Mouse (Mus musculus) CH12.LX (cell line): Measurements from ENCODE around the gene Slc11a1. TPM values are rescaled to one million over a fixed set of nuclear protein-coding genes. Genes with fewer than 3 reads are reported as not detected.

Source experiments
- DNase-seq: peaks from one replicate; pipeline ENCODE4 v3.0.0-alpha.2; 2013; ENCODE audit errors: extremely low read depth
- H3K27ac ChIP-seq: 2 replicates; pipeline ENCODE4 v1.5.1; 2012; ENCODE audit warnings: low read depth, mild to moderate bottlenecking, control low read depth, moderate library complexity; ENCODE audit not compliant: insufficient read depth
- H3K27me3 ChIP-seq: replicated peaks from 2 replicates; pipeline ENCODE3; 2012; ENCODE audit warnings: inconsistent platforms
- H3K36me3 ChIP-seq, 2 experiments: replicated peaks in 1 of 2; 2 replicates each; pipeline versions ENCODE3 to v1.6.1; 2012; ENCODE audit warnings: inconsistent platforms in 1 of 2, low read length in 1 of 2, mild to moderate bottlenecking in 1 of 2, mixed read lengths in 1 of 2, moderate library complexity in 1 of 2; ENCODE audit not compliant: control insufficient read depth in 1 of 2, insufficient read depth in 1 of 2
- H3K4me1 ChIP-seq, 2 experiments: 2 replicates each; pipeline ENCODE4 v1.6.1; 2012; ENCODE audit warnings: inconsistent platforms in 1 of 2, moderate library complexity in 1 of 2; ENCODE audit not compliant: insufficient read depth in 2 of 2, control insufficient read depth in 1 of 2
- H3K4me2 ChIP-seq: 2 replicates; pipeline ENCODE4 v1.6.1; 2012; ENCODE audit warnings: low read depth, mild to moderate bottlenecking, control low read depth; ENCODE audit not compliant: poor library complexity, insufficient read depth, severe bottlenecking
- H3K4me3 ChIP-seq, 3 experiments: fragments of 150-350 bp in 1 of 3; sonication (generic) in 1 of 3; replicated peaks in 1 of 3; 2 replicates each; pipeline versions ENCODE3 to v1.5.1; 2011 to 2012; ENCODE audit warnings: low read depth in 2 of 3, low read length in 2 of 3, mild to moderate bottlenecking in 2 of 3, moderate library complexity in 2 of 3, control low read depth in 1 of 3, improper control_type of control experiment in 1 of 3, inconsistent platforms in 1 of 3, mixed read lengths in 1 of 3; ENCODE audit not compliant: poor library complexity in 1 of 3
- H3K79me2 ChIP-seq: replicated peaks from 2 replicates; pipeline ENCODE4 v1.6.1; 2012; ENCODE audit warnings: mild to moderate bottlenecking, moderate library complexity; ENCODE audit not compliant: control insufficient read depth, poor library complexity, insufficient read depth, severe bottlenecking; ENCODE audit errors: extremely low read depth
- H3K9ac ChIP-seq: 2 replicates; pipeline ENCODE4 v1.6.1; 2012; ENCODE audit warnings: low read depth, mild to moderate bottlenecking, control low read depth, moderate library complexity; ENCODE audit not compliant: insufficient read depth
- H3K9me3 ChIP-seq: replicated peaks from 2 replicates; pipeline ENCODE3; 2012; ENCODE audit warnings: low read length, inconsistent platforms, mixed read lengths
- BHLHE40 ChIP-seq: IDR thresholded peaks from 2 replicates; pipeline ENCODE4 v1.6.1; 2011; ENCODE audit warnings: mild to moderate bottlenecking, low read depth, low read length, improper control_type of control experiment
- CHD1 ChIP-seq: IDR thresholded peaks from 2 replicates; pipeline ENCODE4 v1.6.1; 2012; ENCODE audit warnings: low read depth, low read length, improper control_type of control experiment, inconsistent platforms
- CHD2 ChIP-seq: IDR thresholded peaks from 2 replicates; pipeline ENCODE4 v1.6.1; 2011; ENCODE audit warnings: low read length, improper control_type of control experiment
- CTCF ChIP-seq, 2 experiments: IDR thresholded peaks in 1 of 2; conservative IDR thresholded peaks in 1 of 2; 2 replicates each; pipeline ENCODE4 v1.5.1; 2011 to 2012; ENCODE audit warnings: low read depth in 2 of 2, low read length in 2 of 2, improper control_type of control experiment in 1 of 2, inconsistent platforms in 1 of 2, mild to moderate bottlenecking in 1 of 2, moderate library complexity in 1 of 2
- E2F4 ChIP-seq: IDR thresholded peaks from 2 replicates; pipeline ENCODE4 v1.6.1; 2011; ENCODE audit warnings: low read depth, low read length, improper control_type of control experiment; ENCODE audit not compliant: insufficient replicate concordance
- ELF1 ChIP-seq: IDR thresholded peaks from 2 replicates; pipeline ENCODE4 v1.6.1; 2014; ENCODE audit warnings: low read depth, mild to moderate bottlenecking, inconsistent platforms, low read length, improper control_type of control experiment
- EP300 ChIP-seq: IDR thresholded peaks from 2 replicates; pipeline ENCODE4 v1.6.1; 2011; ENCODE audit warnings: low read length, improper control_type of control experiment
- ETS1 ChIP-seq: conservative IDR thresholded peaks from 2 replicates; pipeline ENCODE4 v1.6.1; 2012; ENCODE audit warnings: low read depth, mild to moderate bottlenecking, inconsistent platforms, low read length, improper control_type of control experiment, moderate library complexity
- GABPA ChIP-seq: IDR thresholded peaks from 2 replicates; pipeline ENCODE4 v1.6.1; 2012; ENCODE audit warnings: low read depth, low read length, improper control_type of control experiment, inconsistent platforms; ENCODE audit not compliant: insufficient replicate concordance
- HCFC1 ChIP-seq: IDR thresholded peaks from 2 replicates; pipeline ENCODE4 v1.6.1; 2012; ENCODE audit warnings: low read depth, mild to moderate bottlenecking, inconsistent platforms, low read length, improper control_type of control experiment
- IRF4 ChIP-seq: IDR thresholded peaks from 2 replicates; pipeline ENCODE4 v1.6.1; 2014; ENCODE audit warnings: low read depth, mild to moderate bottlenecking, inconsistent platforms, low read length, improper control_type of control experiment
- JUN ChIP-seq: IDR thresholded peaks from 2 replicates; pipeline ENCODE4 v1.6.1; 2011; ENCODE audit warnings: low read depth, mild to moderate bottlenecking, low read length, improper control_type of control experiment, moderate library complexity; ENCODE audit not compliant: insufficient read depth
- JUND ChIP-seq: conservative IDR thresholded peaks from 2 replicates; pipeline ENCODE4 v1.6.1; 2011; ENCODE audit warnings: low read depth, low read length, improper control_type of control experiment
- KAT2A ChIP-seq: IDR thresholded peaks from 2 replicates; pipeline ENCODE4 v1.6.1; 2012; ENCODE audit warnings: low read length, improper control_type of control experiment, inconsistent platforms; ENCODE audit not compliant: insufficient replicate concordance
- MAFK ChIP-seq: IDR thresholded peaks from 2 replicates; pipeline ENCODE4 v1.6.1; 2011; ENCODE audit warnings: low read length, improper control_type of control experiment; ENCODE audit not compliant: insufficient replicate concordance
- MAX ChIP-seq: IDR thresholded peaks from 2 replicates; pipeline ENCODE4 v1.6.1; 2011; ENCODE audit warnings: low read length, improper control_type of control experiment
- MAZ ChIP-seq: IDR thresholded peaks from 2 replicates; pipeline ENCODE4 v1.6.1; 2012; ENCODE audit warnings: low read depth, mild to moderate bottlenecking, inconsistent platforms, low read length, improper control_type of control experiment, moderate library complexity
- MEF2A ChIP-seq: IDR thresholded peaks from 2 replicates; pipeline ENCODE4 v1.6.1; 2014; ENCODE audit warnings: low read depth, mild to moderate bottlenecking, inconsistent platforms, low read length, improper control_type of control experiment, borderline replicate concordance
- MXI1 ChIP-seq: IDR thresholded peaks from 2 replicates; pipeline ENCODE4 v1.6.1; 2011; ENCODE audit warnings: mild to moderate bottlenecking, low read depth, low read length, improper control_type of control experiment
- MYC ChIP-seq: IDR thresholded peaks from 2 replicates; pipeline ENCODE4 v1.6.1; 2011; ENCODE audit warnings: low read depth, mild to moderate bottlenecking, improper control_type of control experiment, low read length
- NELFE ChIP-seq: IDR thresholded peaks from 2 replicates; pipeline ENCODE4 v1.6.1; 2011; ENCODE audit warnings: low read depth, low read length, improper control_type of control experiment
- NRF1 ChIP-seq: IDR thresholded peaks from 2 replicates; pipeline ENCODE4 v1.6.1; 2014; ENCODE audit warnings: low read depth, mild to moderate bottlenecking, inconsistent platforms, low read length, improper control_type of control experiment, moderate library complexity
- PAX5 ChIP-seq: IDR thresholded peaks from 2 replicates; pipeline ENCODE4 v1.6.1; 2012; ENCODE audit warnings: low read length, inconsistent platforms, mixed read lengths
- POLR2A ChIP-seq: IDR thresholded peaks from 2 replicates; pipeline ENCODE4 v1.6.1; 2011; ENCODE audit warnings: low read depth, mild to moderate bottlenecking, improper control_type of control experiment, low read length
- POLR2AphosphoS2 ChIP-seq: IDR thresholded peaks from 2 replicates; pipeline ENCODE4 v1.6.1; 2011; ENCODE audit warnings: low read depth, low read length, improper control_type of control experiment
- RAD21 ChIP-seq: IDR thresholded peaks from 2 replicates; pipeline ENCODE4 v1.6.1; 2011; ENCODE audit warnings: low read depth, mild to moderate bottlenecking, low read length, improper control_type of control experiment, moderate library complexity
- RCOR1 ChIP-seq: conservative IDR thresholded peaks from 2 replicates; pipeline ENCODE4 v1.6.1; 2012; ENCODE audit warnings: low read depth, mild to moderate bottlenecking, inconsistent platforms, low read length, improper control_type of control experiment
- SIN3A ChIP-seq: IDR thresholded peaks from 2 replicates; pipeline ENCODE4 v1.6.1; 2012; ENCODE audit warnings: low read length, improper control_type of control experiment, inconsistent platforms
- SMC3 ChIP-seq: IDR thresholded peaks from 2 replicates; pipeline ENCODE4 v1.6.1; 2011; ENCODE audit warnings: low read depth, low read length, improper control_type of control experiment
- TBP ChIP-seq: conservative IDR thresholded peaks from 2 replicates; pipeline ENCODE4 v1.6.1; 2011; ENCODE audit warnings: low read depth, low read length, improper control_type of control experiment
- TCF12 ChIP-seq: IDR thresholded peaks from 2 replicates; pipeline ENCODE4 v1.6.1; 2014; ENCODE audit warnings: low read depth, mild to moderate bottlenecking, inconsistent platforms, low read length, improper control_type of control experiment
- UBTF ChIP-seq: IDR thresholded peaks from 2 replicates; pipeline ENCODE4 v1.6.1; 2012; ENCODE audit warnings: low read depth, mild to moderate bottlenecking, inconsistent platforms, low read length, improper control_type of control experiment, moderate library complexity
- USF1 ChIP-seq: IDR thresholded peaks from 2 replicates; pipeline ENCODE4 v1.6.1; 2014; ENCODE audit warnings: low read depth, mild to moderate bottlenecking, inconsistent platforms, low read length, improper control_type of control experiment
- USF2 ChIP-seq: conservative IDR thresholded peaks from 2 replicates; pipeline ENCODE4 v1.6.1; 2011; ENCODE audit warnings: low read depth, low read length, improper control_type of control experiment
- ZC3H11A ChIP-seq: IDR thresholded peaks from 2 replicates; pipeline ENCODE4 v1.6.1; 2012; ENCODE audit warnings: low read depth, mild to moderate bottlenecking, inconsistent platforms, low read length, improper control_type of control experiment
- ZKSCAN1 ChIP-seq: IDR thresholded peaks from 2 replicates; pipeline ENCODE4 v1.6.1; 2012; ENCODE audit warnings: low read depth, inconsistent platforms, low read length, improper control_type of control experiment, borderline replicate concordance
- ZMIZ1 ChIP-seq: IDR thresholded peaks from 2 replicates; pipeline ENCODE4 v1.6.1; 2012; ENCODE audit warnings: low read depth, mild to moderate bottlenecking, inconsistent platforms, low read length, improper control_type of control experiment
- ZNF384 ChIP-seq: IDR thresholded peaks from 2 replicates; pipeline ENCODE4 v1.6.1; 2012; ENCODE audit warnings: low read depth, low read length, improper control_type of control experiment, inconsistent platforms
- dilution Hi-C: fragments of 300-500 bp; cut with MboI; formaldehyde crosslinking; loops from 2 replicates; pipeline ENCODE4 v1.14.3; 2020; ENCODE audit warnings: low sequenced_read_pairs; ENCODE audit not compliant: extremely low pct_unique_long_range_greater_than_20kb, extremely low pct_ligation_motif_present
- in situ Hi-C: fragments of 300-500 bp; cut with MboI; formaldehyde crosslinking; loops from 3 replicates; pipeline ENCODE4 v1.14.3; 2019; ENCODE audit warnings: low sequenced_read_pairs, low pct_ligation_motif_present, low pct_unique_long_range_greater_than_20kb, mixed read lengths
- polyA plus RNA-seq: library from polyadenylated mRNA; unstranded; fragments of >175 nt; gene quantifications from 2 replicates; pipeline ENCODE4 v1.2.1, GENCODE M21; 2012; ENCODE audit warnings: low read depth; ENCODE audit not compliant: insufficient read length
- total RNA-seq, 2 experiments: library from RNA; depleted of rRNA; stranded (reverse); fragments of 300-350 nt in 1 of 2; fragments of >200 nt in 1 of 2; gene quantifications; 2 replicates each; pipeline ENCODE4 v1.2.3; 2012 to 2014

Gene Slc11a1
- total and polyA plus RNA-seq, 3 experiments: 17.0 to 96.4 (median 35.7) TPM

- H3K4me2 ChIP-seq: peak overlapping the region; percentile 80
- TF ChIP-seq KAT2A (no peak), SMC3 (peak; percentile 7; the same call in 1 of the 2 replicates), POLR2AphosphoS2 (no peak), GABPA (no peak), USF2 (no peak), ZC3H11A (no peak), CHD2 (peak; percentile 73), IRF4 (peak; percentile 83), UBTF (peak; percentile 75; the same call in 1 of the 2 replicates), MEF2A (peak; percentile 97), TCF12 (peak; percentile 99), SIN3A (0 out of 2 replicates have a peak, but pooled peaks have one; percentile 67), E2F4 (no peak), POLR2A (no peak), NELFE (no peak), CTCF (conservative IDR thresholded peaks at IDR 0.05 in 1 of 2, IDR thresholded peaks at IDR 0.05 in 1 of 2; ENCODE audit: low read depth in 2 of 2, low read length in 2 of 2) (no peak), RCOR1 (peak; percentile 52), ZNF384 (no peak), TBP (peak; percentile 25; the same call in 1 of the 2 replicates), JUN (peak; percentile 62), ZKSCAN1 (no peak), MYC (no peak; the same call in 1 of the 2 replicates), HCFC1 (peak; percentile 28; the same call in 1 of the 2 replicates), MXI1 (peak; percentile 71; the same call in 1 of the 2 replicates), USF1 (no peak), CHD1 (peak; percentile 86), BHLHE40 (peak; percentile 86), PAX5 (no peak), MAZ (peak; percentile 81; the same call in 1 of the 2 replicates), MAX (peak; percentile 28; the same call in 1 of the 2 replicates), ETS1 (peak; percentile 95), RAD21 (no peak; the same call in 1 of the 2 replicates), NRF1 (peak; percentile 70), JUND (peak; percentile 56), EP300 (peak; percentile 95), ZMIZ1 (peak; percentile 68), MAFK (peak; percentile 70; the same call in 1 of the 2 replicates), ELF1 (no peak)
- TF ChIP-seq, all 38 proteins: peak for 22
- H3K27me3 ChIP-seq: no peaks in the 10 kb centered on the region
- in situ Hi-C loops (no loop called here), dilution Hi-C loops (no loop called here)
- H3K9ac ChIP-seq: peak overlapping the region; percentile 37; the same call in 1 of the 2 replicates
- peak overlapping the region; percentile 100 for H3K27ac ChIP-seq
- peak; percentile 90 for DNase-seq
- H3K79me2 ChIP-seq: peaks cover 55% of the 10 kb centered on the region
- H3K4me1 ChIP-seq: peaks cover 67 to 90% of the 10 kb centered on the region in 2 experiments
- peaks cover 13% of the 10 kb centered on the region for H3K9me3 ChIP-seq
- peak overlapping the region in 2 of 3 experiments; percentile 33 to 46 for H3K4me3 ChIP-seq
- peaks cover 40 to 60% of the 10 kb centered on the region in 2 experiments for H3K36me3 ChIP-seq
Measured at GRCm38 (mm10) chr1:74344163-74344916, 30.7 kb upstream of the Slc11a1 start.
